Mouse (Mus musculus): ENCODE results near the gene Rabac1.

GRCm38 (mm10) chr7:24970341-24970740 is 2.2 kb downstream of the Rabac1 start:
- TF ChIP-seq CTCF (IDR thresholded peaks at IDR 0.05 in 2 of 3, conservative IDR thresholded peaks at IDR 0.05 in 1 of 3; ENCODE audit: control insufficient read depth in 1 of 3, insufficient read depth in 1 of 3, low read depth in 2 of 3, low read length in 3 of 3, poor library complexity in 1 of 3, severe bottlenecking in 1 of 3) (no peak), EP300 (IDR thresholded peaks at IDR 0.05; ENCODE audit: low read depth in 1 of 2, low read length in 2 of 2) (no peak), POLR2A (IDR thresholded peaks at IDR 0.05; ENCODE audit: control insufficient read depth in 1 of 2, insufficient read depth in 1 of 2, low read depth in 1 of 2, low read length in 2 of 2, poor library complexity in 1 of 2) (no peak), POLR2AphosphoS2 (IDR thresholded peaks at IDR 0.05; ENCODE audit: low read length) (no peak), MAZ (IDR thresholded peaks at IDR 0.05; ENCODE audit: low read depth, low read length) (no peak)
